Mouse (Mus musculus): ENCODE data around the gene Itgb1. TPM values are rescaled to one million over a fixed set of nuclear protein-coding genes. Genes with fewer than 3 reads are reported as not detected.

Itgb1 gene
- polyA plus RNA-seq, 1 experiment from 2014 or later: 85.4 TPM

- no peak overlapping the region for H3K4me2 ChIP-seq (ENCODE audit: low read length)
- 68% methylated on average over 1 of the region's 1 CpGs for WGBS
- no peak overlapping the region for H3K9ac ChIP-seq (replicated peaks; ENCODE audit: low read depth, low read length)
- no peaks in the 10 kb centered on the region for H3K36me3 ChIP-seq (ENCODE audit: control insufficient read depth, insufficient read depth)
- H3K4me3 ChIP-seq (replicated peaks; ENCODE audit: low read length): no peak overlapping the region
- H3K4me1 ChIP-seq (replicated peaks; ENCODE audit: control insufficient read depth, insufficient read depth, low read length): peaks cover 2% of the 10 kb centered on the region
- ATAC-seq: no peak
- no peaks in the 10 kb centered on the region for H3K9me3 ChIP-seq (ENCODE audit: control insufficient read depth, low read length)
- H3K27ac ChIP-seq (ENCODE audit: low read length): no peak overlapping the region
- no peaks in the 10 kb centered on the region for H3K27me3 ChIP-seq (replicated peaks; ENCODE audit: control insufficient read depth, insufficient read depth, low read length)
These were observed 18.9 kb downstream of the Itgb1 start for GRCm38 (mm10) chr8:128704376-128704775.

- ATAC-seq: no peak
- H3K27ac ChIP-seq (ENCODE audit: low read length): no peak overlapping the region
- H3K27me3 ChIP-seq (replicated peaks; ENCODE audit: control insufficient read depth, insufficient read depth, low read length): no peaks in the 10 kb centered on the region
- H3K4me3 ChIP-seq (replicated peaks; ENCODE audit: low read length): no peak overlapping the region
- no peak overlapping the region for H3K4me2 ChIP-seq (ENCODE audit: low read length)
- no peaks in the 10 kb centered on the region for H3K9me3 ChIP-seq (ENCODE audit: control insufficient read depth, low read length)
- H3K4me1 ChIP-seq (replicated peaks; ENCODE audit: control insufficient read depth, insufficient read depth, low read length): peaks cover 2% of the 10 kb centered on the region
- WGBS: 88% methylated on average over 2 of the region's 2 CpGs
- no peak overlapping the region for H3K9ac ChIP-seq (replicated peaks; ENCODE audit: low read depth, low read length)
- no peaks in the 10 kb centered on the region for H3K36me3 ChIP-seq (ENCODE audit: control insufficient read depth, insufficient read depth)
These were observed 19.4 kb downstream of the Itgb1 start for GRCm38 (mm10) chr8:128704836-128705235.

- Histone ChIP-seq H3K9me3 (ENCODE audit: control insufficient read depth, low read length) (no peaks in the 10 kb centered on the region), H3K36me3 (ENCODE audit: control insufficient read depth, insufficient read depth) (peaks cover 15% of the 10 kb centered on the region), H3K27ac (ENCODE audit: low read length) (no peak overlapping the region), H3K4me3 (replicated peaks; ENCODE audit: low read length) (no peak overlapping the region), H3K27me3 (replicated peaks; ENCODE audit: control insufficient read depth, insufficient read depth, low read length) (no peaks in the 10 kb centered on the region), H3K9ac (replicated peaks; ENCODE audit: low read depth, low read length) (no peak overlapping the region), H3K4me2 (ENCODE audit: low read length) (no peak overlapping the region), H3K4me1 (replicated peaks; ENCODE audit: control insufficient read depth, insufficient read depth, low read length) (peaks cover 2% of the 10 kb centered on the region)
- ATAC-seq: peak; percentile 55
- 47% methylated on average over 3 of the region's 3 CpGs for WGBS
These were observed 23.8 kb downstream of the Itgb1 start for GRCm38 (mm10) chr8:128709261-128709660.

GRCm38 (mm10) chr8:128716184-128716583 is 30.7 kb downstream of the Itgb1 start:
- Histone ChIP-seq H3K4me3 (replicated peaks; ENCODE audit: low read length) (no peak overlapping the region), H3K27me3 (replicated peaks; ENCODE audit: control insufficient read depth, insufficient read depth, low read length) (no peaks in the 10 kb centered on the region), H3K9ac (replicated peaks; ENCODE audit: low read depth, low read length) (no peak overlapping the region), H3K27ac (ENCODE audit: low read length) (no peak overlapping the region), H3K36me3 (ENCODE audit: control insufficient read depth, insufficient read depth) (peaks cover 40% of the 10 kb centered on the region), H3K9me3 (ENCODE audit: control insufficient read depth, low read length) (no peaks in the 10 kb centered on the region), H3K4me1 (replicated peaks; ENCODE audit: control insufficient read depth, insufficient read depth, low read length) (no peaks in the 10 kb centered on the region), H3K4me2 (ENCODE audit: low read length) (no peak overlapping the region)
- no peak for ATAC-seq

- Histone ChIP-seq H3K27ac (ENCODE audit: low read length) (no peak overlapping the region), H3K4me1 (replicated peaks; ENCODE audit: control insufficient read depth, insufficient read depth, low read length) (no peaks in the 10 kb centered on the region), H3K9ac (replicated peaks; ENCODE audit: low read depth, low read length) (no peak overlapping the region), H3K4me3 (replicated peaks; ENCODE audit: low read length) (no peak overlapping the region), H3K36me3 (ENCODE audit: control insufficient read depth, insufficient read depth) (peaks cover 23% of the 10 kb centered on the region), H3K27me3 (replicated peaks; ENCODE audit: control insufficient read depth, insufficient read depth, low read length) (no peaks in the 10 kb centered on the region), H3K9me3 (ENCODE audit: control insufficient read depth, low read length) (no peaks in the 10 kb centered on the region), H3K4me2 (ENCODE audit: low read length) (no peak overlapping the region)
- 81% methylated on average over 1 of the region's 1 CpGs for WGBS
- peak; percentile 62; the same call in 1 of the 2 replicates for ATAC-seq
These were observed 39.4 kb downstream of the Itgb1 start for GRCm38 (mm10) chr8:128724819-128725218.

- Histone ChIP-seq H3K27me3 (replicated peaks; ENCODE audit: control insufficient read depth, insufficient read depth, low read length) (no peaks in the 10 kb centered on the region), H3K4me3 (replicated peaks; ENCODE audit: low read length) (no peak overlapping the region), H3K4me1 (replicated peaks; ENCODE audit: control insufficient read depth, insufficient read depth, low read length) (no peaks in the 10 kb centered on the region), H3K4me2 (ENCODE audit: low read length) (no peak overlapping the region), H3K9me3 (ENCODE audit: control insufficient read depth, low read length) (no peaks in the 10 kb centered on the region), H3K27ac (ENCODE audit: low read length) (no peak overlapping the region), H3K36me3 (ENCODE audit: control insufficient read depth, insufficient read depth) (peaks cover 20% of the 10 kb centered on the region), H3K9ac (replicated peaks; ENCODE audit: low read depth, low read length) (no peak overlapping the region)
- no peak for ATAC-seq
- 90% methylated on average over 1 of the region's 1 CpGs for WGBS
These were observed 41.8 kb downstream of the Itgb1 start for GRCm38 (mm10) chr8:128727213-128727612.

GRCm38 (mm10) chr8:128732254-128732653 is 46.8 kb downstream of the Itgb1 start:
- 53% methylated on average over 2 of the region's 2 CpGs for WGBS

GRCm38 (mm10) chr8:128734118-128734517 is 48.7 kb downstream of the Itgb1 start:
- no peak overlapping the region for H3K9ac ChIP-seq (replicated peaks; ENCODE audit: low read depth, low read length)
- ATAC-seq: no peak
- H3K4me1 ChIP-seq (replicated peaks; ENCODE audit: control insufficient read depth, insufficient read depth, low read length): no peaks in the 10 kb centered on the region
- no peak overlapping the region for H3K4me2 ChIP-seq (ENCODE audit: low read length)
- 78% methylated on average over 3 of the region's 3 CpGs for WGBS
- H3K36me3 ChIP-seq (ENCODE audit: control insufficient read depth, insufficient read depth): peaks cover 33% of the 10 kb centered on the region
- H3K27me3 ChIP-seq (replicated peaks; ENCODE audit: control insufficient read depth, insufficient read depth, low read length): no peaks in the 10 kb centered on the region
- no peaks in the 10 kb centered on the region for H3K9me3 ChIP-seq (ENCODE audit: control insufficient read depth, low read length)
- no peak overlapping the region for H3K4me3 ChIP-seq (replicated peaks; ENCODE audit: low read length)
- no peak overlapping the region for H3K27ac ChIP-seq (ENCODE audit: low read length)

More at GRCm38 (mm10) chr8:128732254-128732653, 46.8 kb downstream of the Itgb1 start:
- Histone ChIP-seq H3K4me2 (ENCODE audit: low read length) (no peak overlapping the region), H3K9me3 (ENCODE audit: control insufficient read depth, low read length) (no peaks in the 10 kb centered on the region), H3K36me3 (ENCODE audit: control insufficient read depth, insufficient read depth) (peaks cover 28% of the 10 kb centered on the region), H3K4me1 (replicated peaks; ENCODE audit: control insufficient read depth, insufficient read depth, low read length) (no peaks in the 10 kb centered on the region), H3K27me3 (replicated peaks; ENCODE audit: control insufficient read depth, insufficient read depth, low read length) (no peaks in the 10 kb centered on the region), H3K9ac (replicated peaks; ENCODE audit: low read depth, low read length) (no peak overlapping the region), H3K27ac (ENCODE audit: low read length) (no peak overlapping the region), H3K4me3 (replicated peaks; ENCODE audit: low read length) (no peak overlapping the region)
- ATAC-seq: no peak

GRCm38 (mm10) chr8:128735692-128736091 is 50.2 kb downstream of the Itgb1 start:
- WGBS: 97% methylated on average over 3 of the region's 3 CpGs
- no peak for ATAC-seq

More at GRCm38 (mm10) chr8:128735692-128736091, 50.2 kb downstream of the Itgb1 start:
- Histone ChIP-seq H3K9me3 (ENCODE audit: control insufficient read depth, low read length) (no peaks in the 10 kb centered on the region), H3K4me3 (replicated peaks; ENCODE audit: low read length) (no peak overlapping the region), H3K4me1 (replicated peaks; ENCODE audit: control insufficient read depth, insufficient read depth, low read length) (no peaks in the 10 kb centered on the region), H3K27ac (ENCODE audit: low read length) (no peak overlapping the region), H3K36me3 (ENCODE audit: control insufficient read depth, insufficient read depth) (peaks cover 32% of the 10 kb centered on the region), H3K9ac (replicated peaks; ENCODE audit: low read depth, low read length) (no peak overlapping the region), H3K4me2 (ENCODE audit: low read length) (no peak overlapping the region), H3K27me3 (replicated peaks; ENCODE audit: control insufficient read depth, insufficient read depth, low read length) (no peaks in the 10 kb centered on the region)

Data from forebrain, embryonic 16.5 days (tissue).